Mouse (Mus musculus) heart, postnatal 4 days (tissue): ENCODE data around the gene Lmtk3. TPM values are rescaled to one million over a fixed set of nuclear protein-coding genes. Genes with fewer than 3 reads are reported as not detected.

Experiments
- DNase-seq: peaks from one replicate; pipeline ENCODE4 v3.0.0; 2021
- total RNA-seq, 2 experiments: library from RNA; stranded (reverse); gene quantifications; 2 replicates each; pipeline ENCODE4 v1.2.3; 2021

Lmtk3 gene
- under 1 TPM; 0.10 to 0.16 TPM for total RNA-seq

- DNase-seq, result peak; percentile 58
Measured at GRCm38 (mm10) chr7:45783511-45784091, at the start of gene Lmtk3. Gene Lmtk3 (plus strand): TSS chr7:45783738.

GRCm38 (mm10) chr7:45739162-45739763 is 44.3 kb upstream of the Lmtk3 start:
- peak; percentile 88 for DNase-seq

- no peak for DNase-seq
Measured at GRCm38 (mm10) chr7:45739820-45740219, 43.7 kb upstream of the Lmtk3 start.

GRCm38 (mm10) chr7:45741308-45741707 is 42.2 kb upstream of the Lmtk3 start:
- no peak for DNase-seq

GRCm38 (mm10) chr7:45741777-45742176 is 41.8 kb upstream of the Lmtk3 start:
- DNase-seq, result no peak

GRCm38 (mm10) chr7:45742338-45742737 is 41.2 kb upstream of the Lmtk3 start:
- DNase-seq, result no peak

- DNase-seq, result peak; percentile 91
Measured at GRCm38 (mm10) chr7:45744387-45744786, 39.2 kb upstream of the Lmtk3 start.

GRCm38 (mm10) chr7:45746518-45746917 is 37.0 kb upstream of the Lmtk3 start:
- DNase-seq, result no peak

- DNase-seq, result no peak
Measured at GRCm38 (mm10) chr7:45747450-45747849, 36.1 kb upstream of the Lmtk3 start.

GRCm38 (mm10) chr7:45748110-45748509 is 35.4 kb upstream of the Lmtk3 start:
- DNase-seq, result no peak

GRCm38 (mm10) chr7:45749401-45749800 is 34.1 kb upstream of the Lmtk3 start:
- DNase-seq, result no peak

- DNase-seq, result no peak
Measured at GRCm38 (mm10) chr7:45750162-45750561, 33.4 kb upstream of the Lmtk3 start.

GRCm38 (mm10) chr7:45755703-45756102 is 27.8 kb upstream of the Lmtk3 start:
- DNase-seq, result no peak

- no peak for DNase-seq
Measured at GRCm38 (mm10) chr7:45759400-45759799, 24.1 kb upstream of the Lmtk3 start.

GRCm38 (mm10) chr7:45760151-45760550 is 23.4 kb upstream of the Lmtk3 start:
- DNase-seq, result no peak

GRCm38 (mm10) chr7:45765995-45766394 is 17.5 kb upstream of the Lmtk3 start:
- DNase-seq, result no peak

GRCm38 (mm10) chr7:45766764-45767163 is 16.8 kb upstream of the Lmtk3 start:
- DNase-seq, result no peak

GRCm38 (mm10) chr7:45767500-45767899 is 16.0 kb upstream of the Lmtk3 start:
- DNase-seq, result no peak

GRCm38 (mm10) chr7:45770427-45771082 is 13.0 kb upstream of the Lmtk3 start:
- no peak for DNase-seq

- no peak for DNase-seq
Measured at GRCm38 (mm10) chr7:45771101-45771500, 12.4 kb upstream of the Lmtk3 start.

GRCm38 (mm10) chr7:45775237-45775636 is 8.3 kb upstream of the Lmtk3 start:
- no peak for DNase-seq

- DNase-seq, result no peak
Measured at GRCm38 (mm10) chr7:45779081-45779641, 4.4 kb upstream of the Lmtk3 start.

- DNase-seq, result no peak
Measured at GRCm38 (mm10) chr7:45782271-45782670, 1.3 kb upstream of the Lmtk3 start.
